Mouse (Mus musculus): ENCODE results near the gene Stub1.

DNA sequence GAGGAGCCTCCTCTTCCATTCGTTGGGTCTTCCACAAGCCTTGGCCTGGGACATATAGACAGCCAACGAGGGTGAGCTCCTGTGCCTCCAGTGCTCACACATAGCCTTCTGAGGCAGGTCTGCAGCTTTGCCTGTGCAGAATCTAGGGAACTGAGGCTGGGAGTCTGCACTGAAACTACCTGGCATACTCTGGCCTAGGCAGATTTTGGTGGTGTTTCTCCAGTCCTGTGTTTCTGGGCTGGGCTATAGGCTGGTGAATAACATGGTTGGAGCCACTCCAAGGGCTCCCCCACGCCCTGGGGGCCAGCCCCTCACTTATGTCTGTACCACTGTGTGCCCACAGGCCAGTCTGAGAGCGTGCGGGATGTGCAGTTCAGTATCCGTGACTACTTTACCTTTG, 7.9 kb downstream of the Stub1 start:
- TF ChIP-seq CTCF (IDR thresholded peaks at IDR 0.05; ENCODE audit: borderline replicate concordance, control insufficient read depth, extremely low read depth, insufficient read depth, low read length, poor library complexity) (no peak), POLR2A (IDR thresholded peaks at IDR 0.05; ENCODE audit: control insufficient read depth, extremely low read depth, insufficient read depth, low read length, poor library complexity) (no peak)

Measured in thymus, adult 2 months (tissue).